Comparison of ENCODE assay signal across 7 mouse cellular contexts in genomic region chrX:85049593-85049992, GRCm38 (mm10).
A peak's percentile ranks its signal among the peaks of the same experiment; 100 is the strongest.
DNase-seq lines count a peak whose midpoint lies in the region; ATAC-seq and TF ChIP-seq lines count a peak whose summit lies in the region.

No protein-coding gene starts in this region.

- no peak for ATAC-seq in forebrain, embryonic 16.5 days
- ATAC-seq in midbrain, postnatal 0 days (ENCODE audit: low FRiP score), result no peak
- no peak for ATAC-seq in cerebellum, adult (ENCODE audit: insufficient number of reproducible peaks, low FRiP score, low TSS enrichment)

- WGBS in forebrain, embryonic 16.5 days, result 27% methylated on average over 2 of the region's 3 CpGs
- 44% methylated on average over 3 of the region's 3 CpGs for WGBS in midbrain, postnatal 0 days

- DNase-seq in embryo, embryonic 11 days, result peak; percentile 1
- peak; percentile 14 for DNase-seq in kidney, postnatal 14 days
- no peak for DNase-seq in midbrain, postnatal 0 days (ENCODE audit: low spot score)
- no peak for DNase-seq in layer of hippocampus, adult 18-20 months (ENCODE audit: low spot score in 2 of 2)
- DNase-seq in c-Kit-positive CD71-positive TER-119-positive erythroid progenitor cells, embryonic 14.5 days (ENCODE audit: low spot score), result no peak

- no peaks in the 10 kb centered on the region for H3K27me3 ChIP-seq in forebrain, embryonic 16.5 days (replicated peaks; ENCODE audit: control insufficient read depth, insufficient read depth, low read length)
- H3K27me3 ChIP-seq in midbrain, postnatal 0 days (ENCODE audit: insufficient read depth, low read length), result no peaks in the 10 kb centered on the region

- peak overlapping the region; percentile 53 for H3K4me3 ChIP-seq in forebrain, embryonic 16.5 days (replicated peaks; ENCODE audit: low read length)
- H3K4me3 ChIP-seq in midbrain, postnatal 0 days (ENCODE audit: low read depth, low read length), result peak overlapping the region; percentile 53

- no peak overlapping the region for H3K9ac ChIP-seq in forebrain, embryonic 16.5 days (replicated peaks; ENCODE audit: low read depth, low read length)
- no peak overlapping the region for H3K9ac ChIP-seq in midbrain, postnatal 0 days (replicated peaks; ENCODE audit: low read length, poor library complexity, severe bottlenecking)

- peak overlapping the region; percentile 60 for H3K4me2 ChIP-seq in forebrain, embryonic 16.5 days (ENCODE audit: low read length)
- H3K4me2 ChIP-seq in midbrain, postnatal 0 days (ENCODE audit: low read depth, low read length, poor library complexity, severe bottlenecking), result peak overlapping the region; percentile 58

- no peak overlapping the region for H3K27ac ChIP-seq in forebrain, embryonic 16.5 days (ENCODE audit: low read length)
- H3K27ac ChIP-seq in midbrain, postnatal 0 days (ENCODE audit: low read depth, low read length), result no peak overlapping the region

- no peaks in the 10 kb centered on the region for H3K9me3 ChIP-seq in forebrain, embryonic 16.5 days (ENCODE audit: control insufficient read depth, low read length)
- H3K9me3 ChIP-seq in midbrain, postnatal 0 days (ENCODE audit: low read length), result no peaks in the 10 kb centered on the region

- no peak for TF ChIP-seq CTCF in midbrain, postnatal 0 days (IDR thresholded peaks at IDR 0.05)

- H3K36me3 ChIP-seq in forebrain, embryonic 16.5 days (ENCODE audit: control insufficient read depth, insufficient read depth), result no peaks in the 10 kb centered on the region
- H3K36me3 ChIP-seq in midbrain, postnatal 0 days (ENCODE audit: insufficient read depth, low read length), result no peaks in the 10 kb centered on the region

- H3K4me1 ChIP-seq in forebrain, embryonic 16.5 days (replicated peaks; ENCODE audit: control insufficient read depth, insufficient read depth, low read length), result no peaks in the 10 kb centered on the region
- no peaks in the 10 kb centered on the region for H3K4me1 ChIP-seq in midbrain, postnatal 0 days (ENCODE audit: insufficient read depth, low read length)

Comparison
In these comparisons a context has a peak if more than half of its experiments do, and no peak if none do; other contexts are left out.
1. DNase-seq: peak in embryo, embryonic 11 days (single experiment) and kidney, postnatal 14 days (single experiment); none in midbrain, postnatal 0 days (single experiment), layer of hippocampus, adult 18-20 months (0 of 2) and c-Kit-positive CD71-positive TER-119-positive erythroid progenitor cells, embryonic 14.5 days (single experiment).